Mouse (Mus musculus): ENCODE data around the gene Cdc14b. TPM values are rescaled to one million over a fixed set of nuclear protein-coding genes. Genes with fewer than 3 reads are reported as not detected.

Gene Cdc14b
- polyA plus RNA-seq (2014; fragmentation: Illumina TruSeq; extraction: RNeasy Lipid Tissue Mini Kit (QIAGEN cat#74804); ENCODE audit: low read depth, low replicate concordance) = 32.3 TPM

GRCm38 (mm10) chr13:64274879-64275753, at the start of gene Cdc14b:
Gene Cdc14b, minus strand, starts transcription at chr13:64275290.

GRCm38 (mm10) chr13:64312024-64312915, 37.2 kb upstream of the Cdc14b start, which contains the start of gene Aaed1:
Gene Aaed1, minus strand, starts transcription at chr13:64312710.

GRCm38 (mm10) chr13:64161548-64161915, 113.6 kb downstream of the Cdc14b start, which contains the start of gene Habp4:
Gene Habp4, plus strand, starts transcription at chr13:64161824.

GRCm38 (mm10) chr13:64153083-64153682, 121.9 kb downstream of the Cdc14b start, which contains the start of gene Zfp367:
Gene Zfp367, minus strand, starts transcription at chr13:64153202.

Other genes with a start within 250 kb of the Cdc14b start
- not detected for gene Hsd17b3, start 186.1 kb downstream of the Cdc14b start, polyA plus RNA-seq (2014; fragmentation: Illumina TruSeq; extraction: RNeasy Lipid Tissue Mini Kit (QIAGEN cat#74804); ENCODE audit: low read depth, low replicate concordance)
- 82.7 TPM for gene Slc35d2, start 145.9 kb downstream of the Cdc14b start, polyA plus RNA-seq (2014; fragmentation: Illumina TruSeq; extraction: RNeasy Lipid Tissue Mini Kit (QIAGEN cat#74804); ENCODE audit: low read depth, low replicate concordance)
- gene Zfp367, start 122.1 kb downstream of the Cdc14b start, polyA plus RNA-seq (2014; fragmentation: Illumina TruSeq; extraction: RNeasy Lipid Tissue Mini Kit (QIAGEN cat#74804); ENCODE audit: low read depth, low replicate concordance) = 25.0 TPM
- 35.7 TPM for gene Habp4, start 113.5 kb downstream of the Cdc14b start, polyA plus RNA-seq (2014; fragmentation: Illumina TruSeq; extraction: RNeasy Lipid Tissue Mini Kit (QIAGEN cat#74804); ENCODE audit: low read depth, low replicate concordance)
- 108 TPM for gene Aaed1, start 37.4 kb upstream of the Cdc14b start, polyA plus RNA-seq (2014; fragmentation: Illumina TruSeq; extraction: RNeasy Lipid Tissue Mini Kit (QIAGEN cat#74804); ENCODE audit: low read depth, low replicate concordance)
- 447 TPM for gene Ctsl, start 95.6 kb upstream of the Cdc14b start, polyA plus RNA-seq (2014; fragmentation: Illumina TruSeq; extraction: RNeasy Lipid Tissue Mini Kit (QIAGEN cat#74804); ENCODE audit: low read depth, low replicate concordance)
- 0.69 TPM for gene Cdk20, start 157.0 kb upstream of the Cdc14b start, polyA plus RNA-seq (2014; fragmentation: Illumina TruSeq; extraction: RNeasy Lipid Tissue Mini Kit (QIAGEN cat#74804); ENCODE audit: low read depth, low replicate concordance)
- not detected for gene Fam240b, start 222.5 kb upstream of the Cdc14b start, polyA plus RNA-seq (2014; fragmentation: Illumina TruSeq; extraction: RNeasy Lipid Tissue Mini Kit (QIAGEN cat#74804); ENCODE audit: low read depth, low replicate concordance)